Mouse (Mus musculus): ENCODE measurements around the gene Gm10577. TPM values are rescaled to one million over a fixed set of nuclear protein-coding genes. Genes with fewer than 3 reads are reported as not detected.
A peak's percentile ranks its signal among the peaks of the same experiment; 100 is the strongest.

The Gm10577 gene
- polyA plus RNA-seq (2014; fragmentation: Nextera tagmentation; extraction: Ambion mirVana): not detected in 2 replicates

DNA sequence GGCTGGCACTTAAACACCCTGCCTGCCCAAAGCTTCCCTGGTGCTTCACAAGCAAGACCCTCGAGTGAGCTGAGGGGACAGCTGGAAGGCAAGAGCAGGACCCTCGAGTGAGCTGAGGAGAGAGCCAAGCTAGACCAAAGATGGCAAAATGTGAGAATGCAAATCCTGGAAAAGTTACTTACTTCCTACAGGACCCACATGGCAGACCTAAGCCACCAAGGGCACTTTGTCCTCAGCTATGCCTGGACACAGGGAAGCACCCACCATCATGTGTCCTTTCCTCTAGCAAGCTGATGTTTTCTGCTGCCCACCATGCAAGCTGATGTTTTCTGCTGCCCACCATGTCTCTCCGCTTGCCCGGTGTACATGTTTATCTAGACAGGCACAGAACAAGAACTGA is at the start of gene Gm10577:
Gene Gm10577 (minus strand): TSS at position 101 of the 400 bp plus-strand sequence.
- H3K4me3 ChIP-seq (ENCODE audit: low read depth, low read length): no peak within 1 kb of the TSS
- H3K36me3 ChIP-seq (ENCODE audit: control insufficient read depth, insufficient read depth, low read length): no peaks in the 10 kb centered on the region
- no peaks in the 10 kb centered on the region for H3K4me1 ChIP-seq (ENCODE audit: control insufficient read depth, insufficient read depth, low read length)
- 90% methylated on average over 4 of the region's 4 CpGs for WGBS
- no peak within 1 kb of the TSS for H3K27ac ChIP-seq (ENCODE audit: low read depth, low read length)
- no peak within 1 kb of the TSS for H3K4me2 ChIP-seq (ENCODE audit: low read depth, low read length)
- H3K9me3 ChIP-seq (ENCODE audit: control insufficient read depth, low read length): no peaks in the 10 kb centered on the region
- no peak for ATAC-seq (ENCODE audit: low read depth)
- no peaks in the 10 kb centered on the region for H3K27me3 ChIP-seq (ENCODE audit: control insufficient read depth, insufficient read depth, low read length)
- H3K9ac ChIP-seq (replicated peaks; ENCODE audit: low read depth, low read length): no peak within 1 kb of the TSS

DNA sequence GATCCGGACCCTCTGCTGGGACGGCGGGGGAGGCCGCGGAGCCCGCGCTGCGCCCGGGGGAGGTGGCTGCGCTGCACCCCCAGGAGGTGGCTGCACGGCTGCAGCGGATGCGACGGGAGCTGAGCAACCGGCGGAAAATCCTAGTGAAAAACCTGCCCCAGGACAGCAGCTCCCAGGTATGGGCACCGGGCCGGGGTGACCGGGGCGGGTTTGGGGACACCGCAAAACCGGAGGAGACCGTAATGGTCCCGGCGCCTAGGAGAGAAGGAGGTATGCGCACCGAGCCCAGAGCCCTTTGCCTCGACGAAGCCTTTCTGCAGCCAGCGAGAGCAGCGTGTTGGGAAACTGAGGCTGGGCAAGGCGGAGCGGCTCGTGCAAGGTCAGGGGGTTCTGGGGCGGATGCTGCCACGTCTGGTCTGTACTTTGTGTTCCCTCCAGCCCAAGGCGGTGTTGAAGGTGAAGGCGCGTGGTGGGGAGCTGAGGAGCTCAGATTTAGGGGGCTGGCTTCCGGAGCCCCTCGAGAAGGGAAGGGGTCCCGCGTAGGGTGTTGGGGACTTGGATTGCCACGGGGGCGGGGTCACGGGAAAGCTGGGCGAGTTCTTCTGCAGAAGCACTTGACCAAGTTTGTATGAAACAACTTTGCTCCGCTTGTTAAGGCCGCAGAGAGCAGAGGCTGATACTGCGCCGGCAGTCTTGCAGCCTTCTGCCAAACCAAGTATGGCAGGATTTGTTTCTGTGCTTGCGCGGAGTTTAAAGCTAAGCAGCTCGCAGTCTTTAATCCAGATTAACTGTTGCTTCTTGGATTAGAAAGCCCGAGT is 48.9 kb upstream of the Gm10577 start:
- Histone ChIP-seq H3K4me1 (ENCODE audit: control insufficient read depth, insufficient read depth, low read length) (no peaks in the 10 kb centered on the region; the same call in 1 of the 2 replicates), H3K9ac (replicated peaks; ENCODE audit: low read depth, low read length) (peak overlapping the region; percentile 72), H3K27ac (ENCODE audit: low read depth, low read length) (no peak overlapping the region; the same call in 1 of the 2 replicates), H3K4me3 (ENCODE audit: low read depth, low read length) (peak overlapping the region; percentile 75), H3K27me3 (ENCODE audit: control insufficient read depth, insufficient read depth, low read length) (peaks cover 3% of the 10 kb centered on the region; the same call in 1 of the 2 replicates), H3K4me2 (ENCODE audit: low read depth, low read length) (peak overlapping the region; percentile 95), H3K36me3 (ENCODE audit: control insufficient read depth, insufficient read depth, low read length) (no peaks in the 10 kb centered on the region), H3K9me3 (ENCODE audit: control insufficient read depth, low read length) (no peaks in the 10 kb centered on the region)
- WGBS: under 1% methylated on average over 55 of the region's 55 CpGs
- ATAC-seq (ENCODE audit: low read depth): peak; percentile 72

DNA sequence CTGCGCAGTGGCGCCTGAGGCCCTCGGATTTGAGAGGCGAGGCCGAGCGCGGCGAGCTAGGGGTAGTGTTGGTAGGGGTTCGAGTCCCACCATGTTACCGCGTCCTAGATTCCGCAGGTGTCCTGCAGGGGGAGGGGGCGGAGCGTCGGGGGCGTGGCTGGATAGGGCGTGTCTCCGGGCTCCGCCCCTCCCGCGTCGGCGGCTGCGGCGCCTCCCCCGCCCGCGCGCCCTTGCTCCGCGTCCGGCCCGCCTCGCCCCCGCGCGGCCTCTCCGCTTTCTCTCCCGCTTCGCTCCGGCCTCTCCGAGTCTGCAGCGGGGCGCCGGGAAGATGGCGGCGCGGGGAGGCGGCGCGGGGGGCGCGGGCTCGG is 48.3 kb upstream of the Gm10577 start, which contains the start of gene Raver2:
Gene Raver2 (plus strand): TSS at position 198 of the 368 bp plus-strand sequence.
- Histone ChIP-seq H3K27me3 (ENCODE audit: control insufficient read depth, insufficient read depth, low read length) (peaks cover 3% of the 10 kb centered on the region; the same call in 1 of the 2 replicates), H3K4me2 (ENCODE audit: low read depth, low read length) (peak within 1 kb of the TSS; percentile 95), H3K9me3 (ENCODE audit: control insufficient read depth, low read length) (no peaks in the 10 kb centered on the region), H3K4me3 (ENCODE audit: low read depth, low read length) (peak within 1 kb of the TSS; percentile 75), H3K9ac (replicated peaks; ENCODE audit: low read depth, low read length) (peak within 1 kb of the TSS; percentile 72), H3K36me3 (ENCODE audit: control insufficient read depth, insufficient read depth, low read length) (no peaks in the 10 kb centered on the region), H3K4me1 (ENCODE audit: control insufficient read depth, insufficient read depth, low read length) (no peaks in the 10 kb centered on the region; the same call in 1 of the 2 replicates), H3K27ac (ENCODE audit: low read depth, low read length) (no peak within 1 kb of the TSS; the same call in 1 of the 2 replicates)
- ATAC-seq (ENCODE audit: low read depth): peak; percentile 85
- 1% methylated on average over 47 of the region's 54 CpGs for WGBS

DNA sequence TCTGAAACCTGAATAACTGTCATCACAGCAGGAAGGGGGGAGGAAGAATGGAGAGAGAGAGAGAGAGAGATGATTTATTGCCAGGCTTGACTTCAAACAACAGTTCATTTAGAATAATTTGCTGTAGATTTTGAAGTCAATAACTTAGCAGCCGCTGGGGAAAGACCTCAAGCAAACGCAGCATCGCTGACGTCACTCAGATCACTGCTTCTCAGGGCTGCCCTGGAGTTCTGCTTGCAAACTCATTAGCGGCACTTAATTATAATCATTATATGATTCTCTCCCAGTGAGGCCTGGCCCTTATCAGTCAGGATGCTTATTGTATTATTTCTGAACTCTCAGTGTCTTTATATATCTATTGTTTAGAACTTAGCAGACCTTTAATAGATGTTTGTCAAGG is 45.9 kb upstream of the Gm10577 start:
- Histone ChIP-seq H3K36me3 (ENCODE audit: control insufficient read depth, insufficient read depth, low read length) (no peaks in the 10 kb centered on the region), H3K4me2 (ENCODE audit: low read depth, low read length) (no peak overlapping the region), H3K27me3 (ENCODE audit: control insufficient read depth, insufficient read depth, low read length) (peaks cover 3% of the 10 kb centered on the region; the same call in 1 of the 2 replicates), H3K4me3 (ENCODE audit: low read depth, low read length) (no peak overlapping the region), H3K4me1 (ENCODE audit: control insufficient read depth, insufficient read depth, low read length) (no peaks in the 10 kb centered on the region; the same call in 1 of the 2 replicates), H3K27ac (ENCODE audit: low read depth, low read length) (no peak overlapping the region), H3K9me3 (ENCODE audit: control insufficient read depth, low read length) (no peaks in the 10 kb centered on the region), H3K9ac (replicated peaks; ENCODE audit: low read depth, low read length) (no peak overlapping the region)
- no peak for ATAC-seq (ENCODE audit: low read depth)
- 43% methylated on average over 5 of the region's 5 CpGs for whole genome bisulfite sequencing

DNA sequence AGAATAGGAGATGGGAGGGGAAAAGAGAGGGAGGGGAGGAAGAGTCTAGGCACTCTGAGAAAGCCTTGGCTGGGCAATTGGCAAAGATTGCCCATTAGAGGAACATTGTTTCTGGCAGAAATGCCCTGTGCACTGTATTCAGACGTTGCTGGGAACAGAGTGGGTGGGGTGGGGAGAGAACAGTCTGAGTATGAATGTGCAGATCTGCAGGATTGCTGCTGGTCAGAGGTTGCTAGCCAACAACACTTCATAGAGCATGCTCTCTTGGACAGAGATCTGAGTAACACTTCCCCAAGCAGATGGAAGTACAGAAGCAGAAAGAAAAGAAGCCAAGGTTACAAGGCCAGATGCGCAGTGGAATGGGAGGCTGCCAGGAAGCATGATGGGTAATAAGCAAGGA is 41.6 kb upstream of the Gm10577 start:
- H3K36me3 ChIP-seq (ENCODE audit: control insufficient read depth, insufficient read depth, low read length): no peaks in the 10 kb centered on the region
- 67% methylated on average over 2 of the region's 2 CpGs for WGBS
- no peak overlapping the region for H3K9ac ChIP-seq (replicated peaks; ENCODE audit: low read depth, low read length)
- H3K9me3 ChIP-seq (ENCODE audit: control insufficient read depth, low read length): no peaks in the 10 kb centered on the region
- no peak overlapping the region for H3K4me3 ChIP-seq (ENCODE audit: low read depth, low read length)
- no peaks in the 10 kb centered on the region for H3K27me3 ChIP-seq (ENCODE audit: control insufficient read depth, insufficient read depth, low read length)
- no peak overlapping the region for H3K4me2 ChIP-seq (ENCODE audit: low read depth, low read length)
- no peaks in the 10 kb centered on the region for H3K4me1 ChIP-seq (ENCODE audit: control insufficient read depth, insufficient read depth, low read length)
- H3K27ac ChIP-seq (ENCODE audit: low read depth, low read length): no peak overlapping the region
- no peak for ATAC-seq (ENCODE audit: low read depth)

DNA sequence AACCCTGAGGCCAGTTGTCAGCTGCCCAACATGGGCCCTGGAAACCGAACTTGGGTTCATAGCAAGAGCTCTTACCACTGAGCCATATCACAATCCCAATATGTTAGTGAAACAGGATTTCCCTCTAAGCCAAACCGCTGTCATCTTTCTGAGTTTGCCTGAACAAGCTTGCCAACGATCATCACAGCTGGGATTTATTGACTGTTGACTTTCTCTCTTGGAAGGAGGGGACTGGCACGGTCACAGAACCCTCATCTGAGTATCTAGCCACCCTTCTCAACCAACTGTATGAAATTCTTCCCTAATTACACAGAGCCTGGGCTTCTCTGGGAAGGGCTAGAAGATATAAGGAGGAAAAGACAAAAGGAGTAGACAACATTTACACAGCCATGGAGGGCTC is 26.1 kb upstream of the Gm10577 start:
- H3K4me1 ChIP-seq (ENCODE audit: control insufficient read depth, insufficient read depth, low read length): no peaks in the 10 kb centered on the region
- no peak for ATAC-seq (ENCODE audit: low read depth)
- no peak overlapping the region for H3K9ac ChIP-seq (replicated peaks; ENCODE audit: low read depth, low read length)
- H3K4me2 ChIP-seq (ENCODE audit: low read depth, low read length): no peak overlapping the region
- H3K4me3 ChIP-seq (ENCODE audit: low read depth, low read length): no peak overlapping the region
- H3K27ac ChIP-seq (ENCODE audit: low read depth, low read length): no peak overlapping the region
- no peaks in the 10 kb centered on the region for H3K9me3 ChIP-seq (ENCODE audit: control insufficient read depth, low read length)
- no peaks in the 10 kb centered on the region for H3K36me3 ChIP-seq (ENCODE audit: control insufficient read depth, insufficient read depth, low read length)
- 84% methylated on average over 4 of the region's 4 CpGs for WGBS
- no peaks in the 10 kb centered on the region for H3K27me3 ChIP-seq (ENCODE audit: control insufficient read depth, insufficient read depth, low read length)

DNA sequence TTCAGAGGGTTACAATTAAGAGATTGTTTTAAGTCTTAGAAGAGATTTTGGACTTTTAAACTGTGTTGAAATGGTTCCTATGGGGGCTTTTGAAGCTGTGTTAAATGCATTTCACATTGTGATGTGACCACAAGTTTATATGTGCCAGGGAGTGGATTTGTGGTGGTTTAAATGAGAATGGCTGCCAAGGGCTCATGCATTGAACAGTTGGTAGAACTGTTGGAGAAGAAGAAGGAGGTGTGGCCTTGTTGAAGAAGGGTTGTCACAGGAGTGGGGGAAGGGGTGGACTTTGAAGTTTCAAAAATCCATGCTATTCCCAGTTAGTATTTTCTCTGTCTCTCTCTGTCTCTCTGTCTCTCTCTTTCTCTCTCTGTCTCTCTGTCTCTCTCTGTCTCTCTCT is 23.7 kb upstream of the Gm10577 start:
- no peaks in the 10 kb centered on the region for H3K36me3 ChIP-seq (ENCODE audit: control insufficient read depth, insufficient read depth, low read length)
- H3K4me3 ChIP-seq (ENCODE audit: low read depth, low read length): no peak overlapping the region
- no peak for ATAC-seq (ENCODE audit: low read depth)
- H3K4me2 ChIP-seq (ENCODE audit: low read depth, low read length): no peak overlapping the region
- H3K27me3 ChIP-seq (ENCODE audit: control insufficient read depth, insufficient read depth, low read length): no peaks in the 10 kb centered on the region
- H3K9me3 ChIP-seq (ENCODE audit: control insufficient read depth, low read length): no peaks in the 10 kb centered on the region
- no peak overlapping the region for H3K9ac ChIP-seq (replicated peaks; ENCODE audit: low read depth, low read length)
- no peaks in the 10 kb centered on the region for H3K4me1 ChIP-seq (ENCODE audit: control insufficient read depth, insufficient read depth, low read length)
- no peak overlapping the region for H3K27ac ChIP-seq (ENCODE audit: low read depth, low read length)

DNA sequence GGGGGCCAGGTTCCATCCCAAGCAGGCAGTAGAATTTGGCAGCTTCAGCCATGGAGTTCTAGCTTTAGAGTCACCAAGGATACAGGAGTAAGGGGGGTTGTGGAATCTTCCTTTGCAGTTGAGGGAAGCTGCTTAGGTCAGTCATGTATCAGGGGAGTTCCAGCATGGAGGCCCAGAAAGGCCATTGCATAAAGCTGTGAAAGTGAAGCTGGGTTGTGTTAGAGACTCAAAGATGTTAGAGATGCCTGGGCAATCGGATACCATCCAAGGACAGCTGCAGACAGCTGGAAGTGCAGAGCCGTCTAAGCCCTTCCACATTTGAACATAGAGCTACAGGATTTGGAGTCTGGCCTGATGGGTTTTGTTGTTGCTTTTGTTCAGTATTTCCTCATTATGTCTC is 23.2 kb upstream of the Gm10577 start:
- Histone ChIP-seq H3K27ac (ENCODE audit: low read depth, low read length) (no peak overlapping the region), H3K9ac (replicated peaks; ENCODE audit: low read depth, low read length) (no peak overlapping the region), H3K4me3 (ENCODE audit: low read depth, low read length) (no peak overlapping the region), H3K4me1 (ENCODE audit: control insufficient read depth, insufficient read depth, low read length) (no peaks in the 10 kb centered on the region), H3K4me2 (ENCODE audit: low read depth, low read length) (no peak overlapping the region), H3K36me3 (ENCODE audit: control insufficient read depth, insufficient read depth, low read length) (no peaks in the 10 kb centered on the region), H3K9me3 (ENCODE audit: control insufficient read depth, low read length) (no peaks in the 10 kb centered on the region), H3K27me3 (ENCODE audit: control insufficient read depth, insufficient read depth, low read length) (no peaks in the 10 kb centered on the region)
- no peak for ATAC-seq (ENCODE audit: low read depth)
- WGBS: 91% methylated on average over 2 of the region's 2 CpGs

DNA sequence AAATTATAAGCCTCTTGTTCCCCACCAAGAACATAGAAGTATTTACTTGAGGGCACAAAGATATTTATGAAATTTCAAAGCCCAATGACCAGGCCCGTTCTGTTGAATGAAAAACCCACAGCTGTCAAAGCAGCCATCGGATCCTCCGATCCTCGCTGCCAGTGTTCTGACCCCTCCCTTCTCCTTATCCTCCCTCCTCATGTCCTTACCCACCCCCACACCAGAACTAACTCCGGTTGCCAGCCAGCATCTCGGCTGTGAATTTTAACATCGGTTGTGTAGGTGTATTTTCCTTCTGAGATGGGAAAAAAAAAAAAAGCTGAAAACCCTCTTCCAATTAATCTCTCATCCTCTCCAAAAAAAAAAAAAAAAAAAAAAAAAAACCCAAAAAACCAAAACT is 16.7 kb upstream of the Gm10577 start:
- no peaks in the 10 kb centered on the region for H3K36me3 ChIP-seq (ENCODE audit: control insufficient read depth, insufficient read depth, low read length)
- H3K9ac ChIP-seq (replicated peaks; ENCODE audit: low read depth, low read length): no peak overlapping the region
- H3K9me3 ChIP-seq (ENCODE audit: control insufficient read depth, low read length): no peaks in the 10 kb centered on the region
- H3K4me2 ChIP-seq (ENCODE audit: low read depth, low read length): no peak overlapping the region
- no peaks in the 10 kb centered on the region for H3K27me3 ChIP-seq (ENCODE audit: control insufficient read depth, insufficient read depth, low read length)
- ATAC-seq (ENCODE audit: low read depth): no peak
- H3K4me3 ChIP-seq (ENCODE audit: low read depth, low read length): no peak overlapping the region
- 77% methylated on average over 7 of the region's 7 CpGs for WGBS
- H3K27ac ChIP-seq (ENCODE audit: low read depth, low read length): no peak overlapping the region
- no peaks in the 10 kb centered on the region for H3K4me1 ChIP-seq (ENCODE audit: control insufficient read depth, insufficient read depth, low read length)

Measured in neural tube, embryonic 14.5 days (tissue).